Mouse (Mus musculus) MEL (cell line): ENCODE results near the gene Slc44a1. TPM values are rescaled to one million over a fixed set of nuclear protein-coding genes. Genes with fewer than 3 reads are reported as not detected.

Experiments used
- DNase-seq: peaks from one replicate; pipeline ENCODE4 v3.0.0; 2011; ENCODE audit warnings: low read depth, low spot score
- H3K27ac ChIP-seq: 2 replicates; pipeline ENCODE4 v1.5.1; 2012; ENCODE audit warnings: low read depth, mild to moderate bottlenecking, control low read depth, low read length, moderate library complexity; ENCODE audit not compliant: control insufficient read depth
- H3K27me3 ChIP-seq, 2 experiments: fragments of 150-350 bp in 1 of 2; sonication (generic) in 1 of 2; 2 replicates each; pipeline ENCODE4 v1.6.1; 2012; ENCODE audit warnings: low read length in 2 of 2, mild to moderate bottlenecking in 2 of 2, improper control_type of control experiment in 1 of 2, moderate library complexity in 1 of 2; ENCODE audit not compliant: insufficient read depth in 2 of 2, control insufficient read depth in 1 of 2
- H3K36me3 ChIP-seq, 2 experiments: 2 replicates each; pipeline ENCODE4 v1.6.1; 2012 to 2014; ENCODE audit warnings: low read length in 2 of 2, improper control_type of control experiment in 1 of 2, inconsistent platforms in 1 of 2, mild to moderate bottlenecking in 1 of 2; ENCODE audit not compliant: insufficient read depth in 2 of 2, control insufficient read depth in 1 of 2
- H3K4me1 ChIP-seq, 2 experiments: fragments of 150-350 bp in 1 of 2; sonication (generic) in 1 of 2; 2 replicates each; pipeline ENCODE4 v1.6.1; 2012; ENCODE audit warnings: low read length in 2 of 2, improper control_type of control experiment in 1 of 2, mild to moderate bottlenecking in 1 of 2; ENCODE audit not compliant: insufficient read depth in 2 of 2, control insufficient read depth in 1 of 2
- H3K4me3 ChIP-seq, 2 experiments: fragments of 150-350 bp in 1 of 2; sonication (generic) in 1 of 2; 2 replicates each; pipeline ENCODE4 v1.5.1; 2012; ENCODE audit warnings: low read depth in 2 of 2, low read length in 2 of 2, mild to moderate bottlenecking in 2 of 2, moderate library complexity in 2 of 2, control low read depth in 1 of 2, improper control_type of control experiment in 1 of 2; ENCODE audit not compliant: control insufficient read depth in 1 of 2, insufficient read depth in 1 of 2
- H3K79me2 ChIP-seq: 2 replicates; pipeline ENCODE4 v1.6.1; 2012; ENCODE audit warnings: mild to moderate bottlenecking, low read length, moderate library complexity; ENCODE audit not compliant: control insufficient read depth, poor library complexity, insufficient read depth
- H3K9ac ChIP-seq: 2 replicates; pipeline ENCODE4 v1.6.1; 2012; ENCODE audit warnings: low read depth, mild to moderate bottlenecking, control low read depth, low read length, moderate library complexity; ENCODE audit not compliant: control insufficient read depth, poor library complexity, severe bottlenecking
- H3K9me3 ChIP-seq: fragments of 150-350 bp; sonication (generic); replicated peaks from 2 replicates; pipeline ENCODE4 v1.6.1; 2012; ENCODE audit warnings: mild to moderate bottlenecking, low read length, improper control_type of control experiment, moderate library complexity; ENCODE audit not compliant: insufficient read depth
- BHLHE40 ChIP-seq: IDR thresholded peaks from 2 replicates; pipeline ENCODE4 v1.6.1; 2012; ENCODE audit warnings: low read depth, mild to moderate bottlenecking, inconsistent platforms, low read length, improper control_type of control experiment, borderline replicate concordance
- CHD1 ChIP-seq: IDR thresholded peaks from 2 replicates; pipeline ENCODE4 v1.6.1; 2012; ENCODE audit warnings: low read depth, mild to moderate bottlenecking, inconsistent platforms, low read length, improper control_type of control experiment
- CTCF ChIP-seq, 3 experiments: IDR thresholded peaks in 2 of 3; conservative IDR thresholded peaks in 1 of 3; 2 replicates each; pipeline ENCODE4 v1.5.1; 2011 to 2012; ENCODE audit warnings: low read length in 3 of 3, low read depth in 2 of 3, mild to moderate bottlenecking in 2 of 3, improper control_type of control experiment in 1 of 3, inconsistent platforms in 1 of 3, mixed read lengths in 1 of 3, moderate library complexity in 1 of 3; ENCODE audit not compliant: control insufficient read depth in 1 of 3, insufficient read depth in 1 of 3, poor library complexity in 1 of 3, severe bottlenecking in 1 of 3
- E2F4 ChIP-seq: IDR thresholded peaks from 2 replicates; pipeline ENCODE4 v1.6.1; 2011; ENCODE audit warnings: low read depth, low read length, improper control_type of control experiment, borderline replicate concordance
- GATA1 ChIP-seq: IDR thresholded peaks from 2 replicates; pipeline ENCODE4 v1.6.1; 2011; ENCODE audit warnings: low read depth, low read length, improper control_type of control experiment
- JUND ChIP-seq: IDR thresholded peaks from 2 replicates; pipeline ENCODE4 v1.6.1; 2011; ENCODE audit warnings: low read depth, mild to moderate bottlenecking, improper control_type of control experiment, low read length
- KAT2A ChIP-seq: conservative IDR thresholded peaks from 2 replicates; pipeline ENCODE4 v1.6.1; 2012; ENCODE audit warnings: low read depth, low read length, improper control_type of control experiment, inconsistent platforms
- MAFK ChIP-seq: IDR thresholded peaks from 2 replicates; pipeline ENCODE4 v1.6.1; 2011; ENCODE audit warnings: low read depth, mild to moderate bottlenecking, low read length, improper control_type of control experiment, borderline replicate concordance
- MAX ChIP-seq: IDR thresholded peaks from 2 replicates; pipeline ENCODE4 v1.6.1; 2011; ENCODE audit warnings: low read length, improper control_type of control experiment
- MYB ChIP-seq: IDR thresholded peaks from 2 replicates; pipeline ENCODE4 v1.6.1; 2011; ENCODE audit warnings: mild to moderate bottlenecking, low read depth, low read length, improper control_type of control experiment
- NELFE ChIP-seq: IDR thresholded peaks from 2 replicates; pipeline ENCODE4 v1.6.1; 2011; ENCODE audit warnings: low read depth, low read length, improper control_type of control experiment
- POLR2A ChIP-seq, 2 experiments: IDR thresholded peaks; 2 replicates each; pipeline ENCODE4 v1.6.1; 2011 to 2012; ENCODE audit warnings: low read length in 2 of 2, mild to moderate bottlenecking in 2 of 2, control low read depth in 1 of 2, improper control_type of control experiment in 1 of 2, low read depth in 1 of 2, moderate library complexity in 1 of 2; ENCODE audit not compliant: control insufficient read depth in 1 of 2, insufficient read depth in 1 of 2, poor library complexity in 1 of 2
- POLR2AphosphoS5 ChIP-seq: IDR thresholded peaks from 2 replicates; pipeline ENCODE4 v1.6.1; 2012; ENCODE audit warnings: low read depth, borderline replicate concordance, mild to moderate bottlenecking, inconsistent platforms, low read length, moderate library complexity, mixed read lengths
- RAD21 ChIP-seq: IDR thresholded peaks from 2 replicates; pipeline ENCODE4 v1.6.1; 2011; ENCODE audit warnings: mild to moderate bottlenecking, low read depth, low read length, improper control_type of control experiment
- RCOR1 ChIP-seq: IDR thresholded peaks from 2 replicates; pipeline ENCODE4 v1.6.1; 2012; ENCODE audit warnings: low read depth, mild to moderate bottlenecking, inconsistent platforms, low read length, improper control_type of control experiment
- SMC3 ChIP-seq: IDR thresholded peaks from 2 replicates; pipeline ENCODE4 v1.6.1; 2011; ENCODE audit warnings: low read depth, low read length, improper control_type of control experiment
- TBP ChIP-seq: IDR thresholded peaks from 2 replicates; pipeline ENCODE4 v1.8.0; 2011; ENCODE audit warnings: low read depth, low read length, improper control_type of control experiment
- USF1 ChIP-seq: IDR thresholded peaks from 2 replicates; pipeline ENCODE4 v1.6.1; 2014; ENCODE audit warnings: low read depth, mild to moderate bottlenecking, inconsistent platforms, low read length, improper control_type of control experiment, moderate library complexity
- ZC3H11A ChIP-seq: IDR thresholded peaks from 2 replicates; pipeline ENCODE4 v1.6.1; 2012; ENCODE audit warnings: low read depth, mild to moderate bottlenecking, inconsistent platforms, low read length, improper control_type of control experiment
- ZMIZ1 ChIP-seq: IDR thresholded peaks from 2 replicates; pipeline ENCODE4 v1.6.1; 2012; ENCODE audit warnings: low read depth, mild to moderate bottlenecking, inconsistent platforms, low read length, improper control_type of control experiment, moderate library complexity
- polyA plus RNA-seq, 2 experiments: library from polyadenylated mRNA; stranded (reverse) in 1 of 2; unstranded in 1 of 2; fragments of >175 nt in 1 of 2; fragments of >200 nt in 1 of 2; gene quantifications; 2 replicates each; pipeline versions ENCODE4 v1.2.1 to v1.2.4; 2012; ENCODE audit warnings: low replicate concordance in 2 of 2, low read depth in 1 of 2; ENCODE audit not compliant: insufficient read length in 2 of 2, insufficient read depth in 1 of 2, missing spikeins in 1 of 2
- total RNA-seq: library from RNA; depleted of rRNA; stranded (reverse); fragments of 300-350 nt; gene quantifications from 2 replicates; pipeline ENCODE4 v1.2.3, GENCODE M21; 2012

Slc44a1 gene
- total and polyA plus RNA-seq, 3 experiments = 9.6 to 10.6 TPM; not detected in 1

- Histone ChIP-seq H3K79me2 (peaks cover 1% of the 10 kb centered on the region; the same call in 1 of the 2 replicates), H3K4me1 (peaks cover 0 to 4% of the 10 kb centered on the region in 2 experiments; a peak in 2 of 4 replicates), H3K4me3 (peak overlapping the region; percentile 62 to 79), H3K27ac (no peak overlapping the region), H3K9me3 (no peaks in the 10 kb centered on the region), H3K36me3 (peaks cover 0 to 5% of the 10 kb centered on the region in 2 experiments; a peak in 2 of 4 replicates), H3K27me3 (no peaks in the 10 kb centered on the region), H3K9ac (peak overlapping the region; percentile 97)
- DNase-seq = no peak
- TF ChIP-seq CTCF (IDR thresholded peaks at IDR 0.05 in 2 of 3, conservative IDR thresholded peaks at IDR 0.05 in 1 of 3; ENCODE audit: control insufficient read depth in 1 of 3, insufficient read depth in 1 of 3, low read depth in 2 of 3, low read length in 3 of 3, poor library complexity in 1 of 3, severe bottlenecking in 1 of 3) = no peak
- TF ChIP-seq NELFE = no peak
- no peak for TF ChIP-seq RAD21
- TF ChIP-seq RCOR1 = no peak
- no peak for TF ChIP-seq GATA1
- TF ChIP-seq BHLHE40 = no peak
- no peak for TF ChIP-seq MAX
- TF ChIP-seq CHD1 = no peak
- no peak for TF ChIP-seq KAT2A
- no peak for TF ChIP-seq MYB
- TF ChIP-seq E2F4 = no peak
- no peak for TF ChIP-seq USF1
These were observed 781 bp downstream of the Slc44a1 start for GRCm38 (mm10) chr4:53440816-53441571.

- no peak overlapping the region for H3K4me3 ChIP-seq
- DNase-seq = no peak
- peaks cover 0 to 5% of the 10 kb centered on the region in 2 experiments; a peak in 2 of 4 replicates for H3K36me3 ChIP-seq
- H3K9me3 ChIP-seq = no peaks in the 10 kb centered on the region
- peaks cover 0 to 4% of the 10 kb centered on the region in 2 experiments; a peak in 2 of 4 replicates for H3K4me1 ChIP-seq
- H3K79me2 ChIP-seq = peaks cover 1% of the 10 kb centered on the region; the same call in 1 of the 2 replicates
- no peak for TF ChIP-seq MAFK
- TF ChIP-seq E2F4 = no peak
- no peak for TF ChIP-seq RCOR1
- TF ChIP-seq JUND = no peak
- TF ChIP-seq MYB = no peak
- TF ChIP-seq POLR2A (IDR thresholded peaks at IDR 0.05; ENCODE audit: control insufficient read depth in 1 of 2, insufficient read depth in 1 of 2, low read depth in 1 of 2, low read length in 2 of 2, poor library complexity in 1 of 2) = no peak
- TF ChIP-seq RAD21 = no peak
- TF ChIP-seq TBP = no peak
- no peak for TF ChIP-seq SMC3
- no peak for TF ChIP-seq ZC3H11A
- TF ChIP-seq POLR2AphosphoS5 = no peak
- TF ChIP-seq ZMIZ1 = no peak
- TF ChIP-seq, all 39 proteins: peak for 0
- Histone ChIP-seq H3K27ac (no peak overlapping the region), H3K27me3 (no peaks in the 10 kb centered on the region), H3K9ac (no peak overlapping the region)
These were observed 1.5 kb downstream of the Slc44a1 start for GRCm38 (mm10) chr4:53441683-53442082.
